Mouse (Mus musculus) olfactory bulb, adult 2 months (tissue): ENCODE data around the gene Ajap1. TPM values are rescaled to one million over a fixed set of nuclear protein-coding genes. Genes with fewer than 3 reads are reported as not detected.

Source experiments
- H3K27ac ChIP-seq: fragments of 200-500 bp; 2 replicates; pipeline ENCODE4 v1.5.1; 2012; ENCODE audit warnings: low read depth, low read length; ENCODE audit not compliant: insufficient read depth
- H3K4me1 ChIP-seq: fragments of 200-500 bp; 2 replicates; pipeline ENCODE4 v1.6.1; 2012; ENCODE audit warnings: low read length; ENCODE audit not compliant: control insufficient read depth, insufficient read depth
- H3K4me3 ChIP-seq: fragments of 200-500 bp; 2 replicates; pipeline ENCODE4 v1.5.1; 2012; ENCODE audit warnings: mild to moderate bottlenecking, low read depth, low read length, moderate library complexity; ENCODE audit not compliant: insufficient read depth
- CTCF ChIP-seq: fragments of 200-500 bp; IDR thresholded peaks from 2 replicates; pipeline ENCODE4 v1.5.1; 2012; ENCODE audit warnings: low read depth, mild to moderate bottlenecking, low read length, moderate library complexity; ENCODE audit not compliant: insufficient read depth
- POLR2A ChIP-seq: fragments of 200-500 bp; IDR thresholded peaks from 2 replicates; pipeline ENCODE4 v1.6.1; 2012; ENCODE audit warnings: mild to moderate bottlenecking, low read depth, low read length, moderate library complexity; ENCODE audit not compliant: insufficient read depth
- WGBS: fragments of 180-500 bp; shearing (Covaris S2); methylation state at CpG from one replicate; pipeline ENCODE4 v1.1.7; 2018; 5-methylcytosine and 5-hydroxymethylcytosine counted together
- polyA plus RNA-seq: library from polyadenylated mRNA; stranded (reverse); fragments of >200 nt; gene quantifications from 2 replicates; pipeline ENCODE4 v1.2.4, GENCODE M21; 2012; ENCODE audit warnings: low replicate concordance; ENCODE audit not compliant: missing spikeins, insufficient read depth, insufficient read length

The Ajap1 gene
- polyA plus RNA-seq, 1 experiment: not detected

DNA sequence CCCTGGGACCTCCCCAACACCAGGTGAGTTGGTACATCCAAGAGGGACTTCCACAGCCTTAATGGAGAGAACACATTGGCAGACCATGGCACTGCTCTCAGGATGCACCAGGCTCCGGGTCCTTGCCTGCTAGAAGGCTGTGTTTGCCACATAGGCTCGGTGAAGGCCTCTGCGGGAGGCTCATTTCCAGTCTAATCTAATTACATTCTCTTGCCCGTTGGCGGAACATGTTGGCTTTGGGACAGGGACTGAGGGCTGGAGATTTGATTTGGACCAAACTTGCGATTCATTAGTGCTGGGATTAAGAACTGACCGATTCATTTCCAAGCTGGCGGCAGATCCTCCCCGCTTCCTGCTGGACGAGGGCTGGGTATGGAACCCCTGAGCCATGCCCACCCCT lies 101.7 kb downstream of the Ajap1 start:
- TF ChIP-seq CTCF (no peak), POLR2A (no peak)
- Histone ChIP-seq H3K27ac (no peak overlapping the region), H3K4me3 (no peak overlapping the region), H3K4me1 (peaks cover 10% of the 10 kb centered on the region; the same call in 1 of the 2 replicates)
- WGBS: 68% methylated on average over 10 of the region's 10 CpGs

DNA sequence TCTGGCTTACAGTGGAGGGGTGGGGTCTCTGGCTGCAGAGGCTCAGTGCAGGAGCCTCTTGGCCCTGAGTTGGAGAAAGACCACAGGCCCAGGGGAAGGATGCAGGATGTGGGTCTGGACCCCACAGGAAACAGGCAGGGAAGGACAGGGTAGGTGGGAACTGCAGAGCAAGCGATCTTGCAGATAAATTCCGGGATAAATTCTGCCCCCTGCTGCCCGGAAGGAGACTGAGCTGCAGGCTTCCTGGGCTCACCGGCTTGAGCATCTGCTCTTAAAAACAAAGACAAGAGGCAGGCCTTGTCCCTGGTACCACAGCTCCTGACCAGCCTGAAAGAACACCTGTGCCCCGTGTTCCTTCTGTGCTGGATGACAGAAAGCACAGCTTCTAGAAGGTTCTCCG lies 104.6 kb downstream of the Ajap1 start:
- WGBS: 31% methylated on average over 6 of the region's 6 CpGs
- Histone ChIP-seq H3K4me3 (no peak overlapping the region), H3K4me1 (peaks cover 26% of the 10 kb centered on the region), H3K27ac (no peak overlapping the region)
- TF ChIP-seq POLR2A (no peak), CTCF (no peak)

DNA sequence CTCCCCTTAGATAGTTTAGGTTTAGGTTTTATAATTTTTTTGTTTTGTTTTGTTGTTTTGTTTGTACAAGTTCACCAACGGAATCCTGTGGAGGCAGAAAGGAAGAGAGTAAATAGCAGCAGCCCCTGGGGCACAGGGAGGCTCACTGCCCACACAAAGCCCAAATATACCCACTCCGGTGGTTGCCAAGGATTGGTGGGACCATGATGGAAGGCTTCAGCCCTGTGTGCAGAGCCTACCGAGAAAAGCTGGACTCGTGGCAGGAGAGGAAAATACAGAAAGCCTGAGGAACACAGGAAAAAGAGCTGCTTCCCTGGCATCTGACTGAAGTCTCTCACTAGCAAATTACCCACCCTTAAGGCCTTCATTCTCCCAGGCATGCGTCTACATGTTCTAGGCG lies 108.4 kb downstream of the Ajap1 start:
- TF ChIP-seq POLR2A (no peak), CTCF (no peak)
- Histone ChIP-seq H3K4me1 (peaks cover 16% of the 10 kb centered on the region), H3K4me3 (no peak overlapping the region), H3K27ac (no peak overlapping the region)
- WGBS: 32% methylated on average over 6 of the region's 6 CpGs

DNA sequence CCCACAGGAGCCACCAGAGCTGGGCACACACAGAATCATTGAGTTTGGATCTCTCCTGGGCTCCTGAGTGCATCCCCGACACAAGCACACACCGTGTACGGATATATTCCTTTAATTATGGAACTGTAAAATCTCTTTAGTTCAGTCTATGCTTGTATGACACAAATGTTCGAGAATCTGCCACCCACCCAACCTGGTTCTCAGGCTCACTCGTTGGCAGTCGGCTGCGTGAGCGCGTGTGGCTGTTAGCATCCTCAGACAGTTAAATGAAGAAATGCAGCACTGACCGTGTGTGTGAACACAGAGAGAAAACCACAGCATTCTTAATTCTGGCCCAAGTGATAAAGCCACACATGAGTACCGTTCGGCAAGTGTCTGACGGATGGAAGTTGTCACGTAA lies 109.5 kb downstream of the Ajap1 start:
- Histone ChIP-seq H3K27ac (no peak overlapping the region), H3K4me3 (no peak overlapping the region), H3K4me1 (peaks cover 19% of the 10 kb centered on the region)
- 92% methylated on average over 14 of the region's 14 CpGs for WGBS
- no peak for TF ChIP-seq CTCF
- no peak for TF ChIP-seq POLR2A

DNA sequence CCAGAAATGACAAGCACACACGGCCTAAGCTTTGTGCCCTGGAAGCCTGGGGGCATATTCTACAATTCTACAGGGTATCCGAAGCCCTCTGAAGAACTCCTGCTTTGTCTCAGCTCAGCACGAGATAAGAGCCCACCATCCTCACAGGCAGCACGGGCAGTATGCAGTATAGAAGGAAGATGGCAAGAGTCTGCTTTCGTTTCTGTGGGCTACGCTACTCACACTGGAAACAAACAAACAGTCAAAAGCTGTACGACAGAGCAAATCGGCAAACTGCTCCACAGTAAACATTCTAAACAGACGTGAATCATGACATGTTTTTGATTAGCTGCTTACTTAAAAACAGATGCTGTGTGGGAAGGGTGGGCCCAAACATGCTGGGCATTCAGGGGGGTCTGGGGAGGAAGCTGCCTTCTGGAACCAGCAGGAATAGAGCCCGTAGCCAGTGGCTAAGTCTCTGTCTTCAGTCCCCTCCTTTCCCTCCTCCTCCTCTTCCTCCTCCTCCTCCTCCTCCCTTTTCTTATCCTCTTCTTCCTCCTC lies 113.9 kb downstream of the Ajap1 start:
- WGBS: 44% methylated on average over 10 of the region's 10 CpGs
- H3K27ac ChIP-seq: no peak overlapping the region

DNA sequence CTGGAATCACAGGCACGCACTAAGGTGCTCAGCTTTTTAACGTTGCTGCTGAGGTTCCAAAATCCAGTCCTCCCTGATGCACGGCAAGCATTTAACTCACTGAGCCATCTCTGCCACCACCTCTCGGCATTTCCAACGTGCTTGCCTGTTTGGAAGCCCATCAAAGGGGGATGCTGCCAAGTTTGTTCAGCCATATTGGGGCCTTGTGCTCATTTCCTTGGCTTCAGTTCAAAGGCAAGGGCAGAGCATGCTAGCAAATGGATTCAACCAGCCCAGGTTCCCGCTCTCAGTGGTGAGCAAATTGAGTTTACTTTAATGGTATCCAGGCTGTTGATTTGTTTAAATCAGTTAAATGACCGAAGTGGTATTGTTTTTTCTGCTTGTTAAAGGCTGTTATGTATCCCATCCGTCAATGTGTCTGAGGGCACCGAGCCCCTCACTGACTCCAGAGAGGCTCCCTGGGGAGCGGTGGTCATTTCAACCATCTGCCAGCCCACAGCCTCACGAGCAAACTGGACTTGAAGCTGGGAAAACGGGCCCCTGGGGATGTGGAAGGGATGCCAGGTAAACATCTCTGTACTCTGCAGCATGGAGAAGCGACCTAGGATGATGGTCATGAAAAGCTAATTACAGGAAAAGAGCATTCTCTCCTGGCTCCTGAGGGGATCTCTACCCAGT lies 121.6 kb downstream of the Ajap1 start:
- H3K4me3 ChIP-seq: no peak overlapping the region
- WGBS: 71% methylated on average over 13 of the region's 13 CpGs
- TF ChIP-seq POLR2A: no peak
- no peak for TF ChIP-seq CTCF
- H3K4me1 ChIP-seq: peaks cover 7% of the 10 kb centered on the region; the same call in 1 of the 2 replicates
- no peak overlapping the region for H3K27ac ChIP-seq

More for the DNA sequence above, 113.9 kb downstream of the Ajap1 start:
- Histone ChIP-seq H3K4me3 (no peak overlapping the region), H3K4me1 (peaks cover 3% of the 10 kb centered on the region; the same call in 1 of the 2 replicates)
- TF ChIP-seq POLR2A (no peak), CTCF (no peak)

DNA sequence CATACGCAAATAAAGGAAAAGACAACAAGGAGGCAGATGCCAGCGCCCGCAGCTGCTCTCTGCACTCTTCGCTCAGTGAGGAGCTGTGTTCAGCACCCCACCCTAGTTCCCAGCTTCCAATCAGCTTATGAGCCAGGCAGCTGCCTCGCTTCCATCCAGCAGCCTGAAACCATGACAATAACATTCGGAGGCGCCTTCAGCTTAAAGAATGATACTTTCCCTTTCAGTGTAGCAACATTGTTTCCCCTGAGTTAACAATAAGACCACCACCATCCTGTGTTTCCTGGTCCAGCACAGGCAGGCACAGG lies 124.4 kb downstream of the Ajap1 start:
- H3K27ac ChIP-seq: no peak overlapping the region
- no peak overlapping the region for H3K4me3 ChIP-seq
- 30% methylated on average over 7 of the region's 7 CpGs for WGBS
- TF ChIP-seq CTCF (no peak), POLR2A (no peak)
- H3K4me1 ChIP-seq: peaks cover 7% of the 10 kb centered on the region; the same call in 1 of the 2 replicates

DNA sequence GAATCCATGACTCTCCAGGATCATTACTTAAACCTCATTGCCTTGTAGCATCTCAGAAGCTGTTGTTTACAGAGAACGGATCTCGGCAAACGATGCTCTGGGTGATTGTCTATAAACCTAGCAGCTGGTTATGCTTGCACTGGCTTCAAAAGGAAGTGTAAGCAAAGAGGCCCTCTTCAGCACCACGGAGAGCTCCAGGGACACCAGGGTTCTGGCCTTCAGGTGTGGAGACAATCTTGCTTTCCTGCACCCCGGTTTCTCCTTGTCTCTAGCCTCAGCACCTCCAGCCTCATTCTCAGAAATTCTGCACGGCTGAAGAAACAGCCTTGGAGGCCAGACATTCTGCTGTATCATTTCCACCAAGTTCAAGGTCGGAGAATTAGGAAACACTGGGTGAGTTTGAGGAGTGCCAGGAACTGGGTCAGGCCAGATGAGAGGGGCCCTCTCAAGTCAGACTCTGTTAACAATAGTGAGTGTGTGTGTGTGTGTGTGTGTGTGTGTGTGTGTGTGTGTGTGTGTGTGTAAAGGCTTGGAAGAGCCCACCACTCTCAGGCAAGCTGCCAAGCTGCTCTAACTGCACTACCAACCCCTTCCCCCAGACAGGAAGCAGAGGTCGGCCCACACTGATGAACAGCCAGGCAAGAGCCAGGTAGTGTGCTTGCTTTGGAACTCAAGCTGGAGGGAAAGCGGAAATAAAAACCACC lies 124.9 kb downstream of the Ajap1 start:
- H3K4me1 ChIP-seq: peaks cover 7% of the 10 kb centered on the region; the same call in 1 of the 2 replicates
- no peak for TF ChIP-seq CTCF
- no peak for TF ChIP-seq POLR2A
- H3K27ac ChIP-seq: no peak overlapping the region
- H3K4me3 ChIP-seq: no peak overlapping the region
- 45% methylated on average over 9 of the region's 9 CpGs for WGBS

DNA sequence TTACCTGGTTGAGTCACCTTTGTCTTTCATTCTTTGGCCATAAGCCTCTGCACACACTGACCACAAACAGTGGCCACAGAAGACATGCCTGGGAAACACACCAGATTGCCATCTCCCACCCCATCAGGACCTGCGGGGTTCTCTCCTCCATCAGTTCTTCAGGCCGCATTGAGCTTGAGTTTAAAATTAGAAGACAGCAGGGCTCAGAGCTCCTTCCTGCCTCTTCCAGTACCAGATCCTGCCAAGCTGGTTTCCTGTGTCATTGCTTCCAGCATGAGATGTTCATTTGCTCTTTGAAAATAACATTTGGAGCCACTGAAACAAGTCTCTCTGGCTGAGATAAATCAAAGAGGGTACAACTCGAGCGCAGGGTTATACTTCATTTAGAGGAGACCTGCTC lies 126.4 kb downstream of the Ajap1 start:
- no peak overlapping the region for H3K4me3 ChIP-seq
- H3K27ac ChIP-seq: no peak overlapping the region
- WGBS: 79% methylated on average over 4 of the region's 4 CpGs
- H3K4me1 ChIP-seq: peaks cover 7% of the 10 kb centered on the region; the same call in 1 of the 2 replicates
- TF ChIP-seq POLR2A (no peak), CTCF (no peak)
